Mouse (Mus musculus) liver, adult 2 months (tissue): ENCODE results near the gene Fibp. TPM values are rescaled to one million over a fixed set of nuclear protein-coding genes. Genes with fewer than 3 reads are reported as not detected.

Experiments
- DNase-seq: peaks from one replicate; pipeline ENCODE4 v3.0.0-alpha.2; 2011; ENCODE audit warnings: low read depth, low spot score; ENCODE audit errors: extremely low read depth
- H3K27ac ChIP-seq: fragments of 200-500 bp; replicated peaks from 2 replicates; pipeline ENCODE4 v1.5.1; 2012; ENCODE audit warnings: low read depth, mild to moderate bottlenecking, control low read depth, inconsistent platforms, low read length; ENCODE audit not compliant: insufficient read depth
- H3K27me3 ChIP-seq: fragments of 200-500 bp; 2 replicates; pipeline ENCODE4 v1.6.1; 2012; ENCODE audit warnings: mild to moderate bottlenecking, moderate library complexity, low read length, inconsistent platforms; ENCODE audit not compliant: control insufficient read depth, insufficient read depth
- H3K36me3 ChIP-seq: fragments of 200-500 bp; 2 replicates; pipeline ENCODE4 v1.6.1; 2012; ENCODE audit warnings: low read length, inconsistent platforms; ENCODE audit not compliant: control insufficient read depth, insufficient read depth
- H3K4me1 ChIP-seq: fragments of 200-500 bp; 2 replicates; pipeline ENCODE4 v1.6.1; 2011; ENCODE audit warnings: low read length; ENCODE audit not compliant: control insufficient read depth, insufficient read depth
- H3K4me3 ChIP-seq: fragments of 200-500 bp; 2 replicates; pipeline ENCODE4 v1.5.1; 2011; ENCODE audit warnings: low read depth, mild to moderate bottlenecking, control low read depth, low read length, moderate library complexity; ENCODE audit not compliant: insufficient read depth
- H3K79me2 ChIP-seq: fragments of 200-500 bp; 2 replicates; pipeline ENCODE4 v1.6.1; 2012; ENCODE audit warnings: inconsistent platforms, mild to moderate bottlenecking, low read length, moderate library complexity; ENCODE audit not compliant: control insufficient read depth, insufficient read depth
- H3K9ac ChIP-seq: fragments of 200-500 bp; 2 replicates; pipeline ENCODE4 v1.6.1; 2012; ENCODE audit warnings: low read depth, mild to moderate bottlenecking, control low read depth, inconsistent platforms, low read length
- CTCF ChIP-seq: fragments of 200-500 bp; IDR thresholded peaks from 2 replicates; pipeline ENCODE4 v1.5.1; 2011; ENCODE audit warnings: low read depth, low read length, control low read depth
- POLR2A ChIP-seq: fragments of 200-500 bp; IDR thresholded peaks from 2 replicates; pipeline ENCODE4 v1.6.1; 2011; ENCODE audit warnings: low read length, control low read depth; ENCODE audit not compliant: insufficient read depth; ENCODE audit errors: extremely low read depth
- WGBS: fragments of 180-500 bp; shearing (Covaris S2); methylation state at CpG from one replicate; pipeline ENCODE4 v1.1.7; 2018; 5-methylcytosine and 5-hydroxymethylcytosine counted together
- polyA plus RNA-seq: library from polyadenylated mRNA; depleted of rRNA; stranded (reverse); fragments of >200 nt; gene quantifications from 2 replicates; pipeline ENCODE4 v1.2.3, GENCODE M21; 2012
- total RNA-seq: library from RNA; depleted of rRNA; stranded (reverse); fragments of >200 nt; gene quantifications from 2 replicates; pipeline ENCODE4 v1.2.3, GENCODE M21; 2014

Fibp gene
- total and polyA plus RNA-seq, 2 experiments, result 25.8 to 46.6 TPM

DNA sequence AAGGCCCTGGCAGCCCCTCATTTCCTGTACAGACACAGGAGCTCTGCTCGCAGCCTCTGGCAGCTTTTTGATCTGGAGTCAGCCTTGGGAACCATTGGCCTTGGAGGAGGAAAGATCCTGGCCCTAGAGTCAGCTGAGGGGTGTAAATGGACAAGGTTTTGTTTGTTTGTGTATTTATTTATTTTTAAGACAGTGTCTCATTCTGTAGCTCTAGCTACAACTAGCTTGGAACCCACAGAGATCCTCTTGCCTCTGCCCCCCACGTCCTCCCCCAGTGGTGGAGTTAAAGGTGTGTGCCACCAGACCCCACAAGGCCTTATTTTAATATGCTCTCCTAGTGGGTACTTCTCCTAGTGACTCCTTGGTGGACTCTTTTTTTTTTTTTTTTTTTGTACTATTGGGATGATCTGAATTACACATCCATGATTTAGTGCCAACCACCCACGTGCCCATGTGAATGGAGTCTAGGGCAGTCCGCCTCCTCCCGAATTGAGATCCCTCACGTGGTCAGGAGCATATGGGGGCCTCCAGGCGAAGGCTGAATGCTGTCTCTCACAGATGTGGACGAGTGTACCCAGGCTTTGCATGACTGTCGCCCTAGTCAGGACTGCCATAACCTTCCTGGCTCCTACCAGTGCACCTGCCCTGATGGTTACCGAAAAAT, 16.7 kb downstream of the Fibp start:
- no peaks in the 10 kb centered on the region for H3K79me2 ChIP-seq
- TF ChIP-seq POLR2A (no peak), CTCF (no peak)
- no peaks in the 10 kb centered on the region for H3K36me3 ChIP-seq
- DNase-seq, result no peak
- 96% methylated on average over 10 of the region's 10 CpGs for WGBS
- no peak overlapping the region for H3K27ac ChIP-seq
- H3K4me3 ChIP-seq, result no peak overlapping the region
- no peaks in the 10 kb centered on the region; the same call in none of the 2 replicates for H3K27me3 ChIP-seq
- H3K9ac ChIP-seq, result no peak overlapping the region
- H3K4me1 ChIP-seq, result no peaks in the 10 kb centered on the region; the same call in 1 of the 2 replicates

DNA sequence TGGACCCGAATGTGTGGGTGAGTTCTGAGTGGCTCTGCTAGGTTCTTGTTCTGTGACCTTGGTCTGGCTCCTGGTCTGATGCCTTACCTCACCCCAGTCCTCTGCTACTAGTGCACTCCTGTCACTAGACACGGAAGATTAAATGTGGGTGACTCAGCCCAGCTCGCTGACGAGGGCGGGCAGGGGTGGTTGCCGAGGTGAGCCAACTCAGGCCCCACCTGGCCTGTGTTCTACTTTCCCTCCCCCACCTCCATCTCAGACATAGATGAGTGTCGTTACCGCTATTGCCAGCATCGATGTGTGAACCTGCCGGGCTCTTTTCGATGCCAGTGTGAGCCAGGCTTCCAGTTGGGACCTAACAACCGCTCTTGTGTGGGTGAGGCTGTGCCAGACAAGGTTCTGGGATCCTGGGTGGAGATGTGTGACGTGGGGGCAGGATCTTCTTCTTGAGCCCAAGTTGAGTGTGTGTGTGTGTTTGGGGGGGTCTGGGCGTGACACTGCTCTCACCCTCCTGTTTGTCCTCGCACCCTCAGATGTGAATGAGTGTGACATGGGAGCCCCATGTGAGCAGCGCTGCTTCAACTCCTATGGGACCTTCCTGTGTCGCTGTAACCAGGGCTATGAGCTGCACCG, 17.4 kb downstream of the Fibp start:
- Histone ChIP-seq H3K9ac (no peak overlapping the region), H3K27me3 (no peaks in the 10 kb centered on the region; the same call in none of the 2 replicates), H3K4me1 (no peaks in the 10 kb centered on the region; the same call in 1 of the 2 replicates), H3K79me2 (no peaks in the 10 kb centered on the region), H3K27ac (no peak overlapping the region), H3K4me3 (no peak overlapping the region), H3K36me3 (no peaks in the 10 kb centered on the region)
- no peak for DNase-seq
- no peak for TF ChIP-seq POLR2A
- no peak for TF ChIP-seq CTCF
- 92% methylated on average over 18 of the region's 18 CpGs for WGBS

DNA sequence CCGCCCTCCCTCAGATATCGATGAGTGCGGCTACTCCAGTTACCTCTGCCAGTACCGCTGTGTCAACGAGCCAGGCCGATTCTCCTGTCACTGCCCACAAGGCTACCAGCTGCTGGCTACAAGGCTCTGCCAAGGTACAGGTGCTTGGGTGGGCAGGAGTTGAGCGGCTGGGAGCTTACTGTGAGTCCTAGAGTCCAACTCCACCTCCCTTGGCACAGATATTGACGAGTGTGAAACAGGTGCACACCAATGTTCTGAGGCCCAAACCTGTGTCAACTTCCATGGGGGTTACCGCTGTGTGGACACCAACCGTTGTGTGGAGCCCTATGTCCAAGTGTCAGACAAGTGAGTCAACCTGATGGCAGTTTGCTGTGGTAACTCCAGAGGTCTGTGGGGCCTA, 19.6 kb downstream of the Fibp start:
- Histone ChIP-seq H3K79me2 (no peaks in the 10 kb centered on the region), H3K4me1 (no peaks in the 10 kb centered on the region), H3K4me3 (no peak overlapping the region), H3K27me3 (no peaks in the 10 kb centered on the region; the same call in 1 of the 2 replicates), H3K27ac (no peak overlapping the region), H3K9ac (no peak overlapping the region), H3K36me3 (no peaks in the 10 kb centered on the region)
- no peak for DNase-seq
- WGBS, result 57% methylated on average over 10 of the region's 10 CpGs
- TF ChIP-seq CTCF (no peak), POLR2A (no peak)

DNA sequence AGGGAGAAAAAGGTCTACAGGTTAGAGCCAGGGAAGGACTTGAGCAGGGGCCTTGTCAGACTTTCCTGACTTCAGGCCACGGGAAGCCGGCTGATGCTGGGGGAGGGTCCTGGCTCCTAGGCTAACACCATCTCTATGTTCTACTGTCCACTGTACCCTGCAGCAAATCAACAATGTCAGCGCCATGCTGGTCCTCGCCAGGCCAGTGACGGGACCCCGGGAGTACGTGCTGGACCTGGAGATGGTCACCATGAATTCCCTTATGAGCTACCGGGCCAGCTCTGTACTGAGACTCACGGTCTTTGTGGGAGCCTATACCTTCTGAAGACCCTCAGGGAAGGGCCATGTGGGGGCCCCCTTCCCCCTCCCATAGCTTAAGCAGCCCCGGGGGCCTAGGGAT, 21.0 kb downstream of the Fibp start:
- Histone ChIP-seq H3K36me3 (no peaks in the 10 kb centered on the region), H3K79me2 (no peaks in the 10 kb centered on the region), H3K4me1 (no peaks in the 10 kb centered on the region), H3K27me3 (no peaks in the 10 kb centered on the region), H3K4me3 (no peak overlapping the region), H3K27ac (no peak overlapping the region), H3K9ac (no peak overlapping the region)
- no peak for DNase-seq
- 93% methylated on average over 10 of the region's 10 CpGs for WGBS
- TF ChIP-seq POLR2A, result no peak
- no peak for TF ChIP-seq CTCF

DNA sequence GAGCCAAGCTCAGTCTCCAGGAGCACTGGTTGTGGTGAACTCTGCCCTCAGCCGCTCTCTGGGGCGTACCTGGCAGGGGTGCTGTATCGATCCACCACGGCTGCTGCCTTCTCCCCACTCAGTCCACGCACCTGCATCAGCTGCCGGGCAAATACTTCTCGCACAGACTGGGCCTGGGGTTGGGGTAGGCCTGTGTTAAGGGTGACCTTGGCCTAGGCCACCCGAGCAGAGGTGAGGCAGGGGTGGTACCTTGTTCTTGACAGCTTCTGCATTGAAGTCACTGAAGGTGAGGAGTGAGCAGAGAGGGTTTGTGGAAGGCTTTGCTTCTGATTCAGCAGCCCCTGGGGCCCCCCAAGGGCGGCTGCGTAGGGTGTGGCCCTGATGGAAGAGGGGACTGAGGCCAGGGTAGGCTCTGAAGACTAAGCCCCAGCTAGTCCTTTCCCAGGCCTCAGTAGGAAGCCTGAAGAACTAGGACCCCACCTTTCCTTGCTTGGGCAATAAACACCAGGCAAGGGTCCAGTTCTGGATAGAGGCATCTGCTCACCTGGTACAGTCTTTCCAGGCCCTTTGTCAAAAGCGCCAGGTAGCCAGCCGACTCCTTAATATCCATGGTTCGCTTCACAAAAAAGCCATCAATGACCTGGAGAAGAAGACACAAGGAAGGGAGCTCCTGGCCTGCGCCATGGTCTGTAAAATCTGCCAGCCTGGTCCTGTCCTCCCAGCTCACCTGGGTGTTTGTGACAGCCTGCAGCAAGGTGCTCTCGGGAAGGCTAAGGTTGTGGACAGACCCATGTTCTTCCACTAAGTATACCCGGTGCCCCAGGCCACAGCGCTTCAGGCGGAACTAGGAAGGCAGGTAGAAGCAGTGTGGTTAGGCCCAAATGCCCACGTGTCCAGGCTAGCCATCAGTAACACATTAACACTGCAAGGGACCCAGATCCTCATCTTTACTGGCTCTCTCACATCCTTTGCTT, 23.3 kb downstream of the Fibp start:
- 89% methylated on average over 19 of the region's 19 CpGs for WGBS

More for the DNA sequence above, 23.3 kb downstream of the Fibp start:
- Histone ChIP-seq H3K27ac (no peak overlapping the region), H3K79me2 (no peaks in the 10 kb centered on the region), H3K4me3 (no peak overlapping the region), H3K36me3 (no peaks in the 10 kb centered on the region), H3K27me3 (no peaks in the 10 kb centered on the region), H3K9ac (no peak overlapping the region), H3K4me1 (peaks cover 5% of the 10 kb centered on the region; the same call in 1 of the 2 replicates)
- DNase-seq, result no peak
- no peak for TF ChIP-seq POLR2A
- TF ChIP-seq CTCF, result no peak
